Mouse (Mus musculus) intestine, embryonic 14.5 days (tissue): ENCODE data around the gene Nup210. TPM values are rescaled to one million over a fixed set of nuclear protein-coding genes. Genes with fewer than 3 reads are reported as not detected.

Experiments
- ATAC-seq: fragments of 200-750 bp; cut with Nextera tagmentation; replicated peaks from 2 replicates; pipeline ENCODE4 v1.8.0; 2017; ENCODE audit warnings: low read depth, moderate number of reproducible peaks, moderate TSS enrichment, moderate library complexity; ENCODE audit not compliant: low FRiP score, low TSS enrichment
- DNase-seq: peaks from one replicate; pipeline ENCODE4 v3.0.0-alpha.2; 2018; ENCODE audit warnings: low spot score
- H3K27ac ChIP-seq: fragments of 300-500 bp; sonication (generic); 2 replicates; pipeline ENCODE4 v1.5.1; 2014; ENCODE audit warnings: low read depth, mild to moderate bottlenecking, control low read depth
- H3K27me3 ChIP-seq: fragments of 300-500 bp; sonication (generic); replicated peaks from 2 replicates; pipeline ENCODE4 v1.6.1; 2014; ENCODE audit warnings: low read length, control low read depth; ENCODE audit not compliant: control insufficient read depth, insufficient read depth
- H3K36me3 ChIP-seq: fragments of 300-500 bp; sonication (generic); 2 replicates; pipeline ENCODE4 v1.6.1; 2014; ENCODE audit warnings: low read length, control low read depth; ENCODE audit not compliant: control insufficient read depth, insufficient read depth
- H3K4me1 ChIP-seq: fragments of 300-500 bp; sonication (generic); replicated peaks from 2 replicates; pipeline ENCODE4 v1.6.1; 2014; ENCODE audit warnings: low read length, control low read depth, mixed read lengths; ENCODE audit not compliant: control insufficient read depth, insufficient read depth
- H3K4me2 ChIP-seq: fragments of 300-500 bp; sonication (generic); 2 replicates; pipeline ENCODE4 v1.6.1; 2014; ENCODE audit warnings: low read length
- H3K4me3 ChIP-seq: fragments of 300-500 bp; sonication (generic); 2 replicates; pipeline ENCODE4 v1.5.1; 2014; ENCODE audit warnings: low read depth, low read length, control low read depth, mixed read lengths
- H3K9ac ChIP-seq: fragments of 300-500 bp; sonication (generic); 2 replicates; pipeline ENCODE4 v1.6.1; 2014; ENCODE audit warnings: mild to moderate bottlenecking, low read length
- H3K9me3 ChIP-seq: fragments of 300-500 bp; sonication (generic); 2 replicates; pipeline ENCODE4 v1.6.1; 2016; ENCODE audit warnings: low read length, control low read depth; ENCODE audit not compliant: control insufficient read depth
- WGBS: fragments of 180-500 bp; shearing (Covaris S2); extraction: QIAGEN DNeasy Blood & Tissue Kit; methylation state at CpG from one replicate; pipeline ENCODE4 v1.1.7; 2014; 5-methylcytosine and 5-hydroxymethylcytosine counted together
- polyA plus RNA-seq: library from polyadenylated mRNA; unstranded; fragments of >200 nt; fragmentation: Nextera tagmentation; extraction: Ambion mirVana; gene quantifications from 2 replicates; pipeline ENCODE4 v1.2.1, GENCODE M21; 2014

The Nup210 gene
- polyA plus RNA-seq, 1 experiment from 2014 or later, result 24.7 TPM

DNA sequence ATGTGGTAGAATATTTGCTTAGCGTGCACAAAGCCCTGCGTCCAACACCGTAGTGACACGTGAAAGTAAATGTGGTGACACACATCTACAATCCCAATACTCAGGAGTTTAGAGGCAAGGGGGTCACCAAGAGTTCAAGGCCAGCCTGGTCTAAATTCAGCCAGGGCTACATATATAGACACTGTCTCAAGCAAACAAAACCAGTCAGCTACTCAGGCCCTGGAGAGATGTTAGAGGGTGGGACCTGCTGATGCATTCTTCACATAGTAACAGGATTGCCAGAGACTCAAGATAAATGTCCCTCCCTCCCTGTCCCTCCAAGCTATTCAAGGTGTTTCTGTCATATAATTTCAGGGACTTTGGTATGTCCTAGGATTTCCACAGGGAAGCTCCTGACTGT is 117.5 kb downstream of the Nup210 start:
- 0 out of 2 replicates have a peak, but pooled peaks cover 4% of the 10 kb centered on the region for H3K4me1 ChIP-seq
- 72% methylated on average over 4 of the region's 4 CpGs for WGBS
- H3K9ac ChIP-seq, result no peak overlapping the region
- ATAC-seq (no peak), DNase-seq (no peak)
- no peak overlapping the region for H3K4me3 ChIP-seq
- H3K27me3 ChIP-seq, result no peaks in the 10 kb centered on the region
- H3K9me3 ChIP-seq, result no peaks in the 10 kb centered on the region
- H3K4me2 ChIP-seq, result no peak overlapping the region
- H3K36me3 ChIP-seq, result no peaks in the 10 kb centered on the region
- H3K27ac ChIP-seq, result no peak overlapping the region

DNA sequence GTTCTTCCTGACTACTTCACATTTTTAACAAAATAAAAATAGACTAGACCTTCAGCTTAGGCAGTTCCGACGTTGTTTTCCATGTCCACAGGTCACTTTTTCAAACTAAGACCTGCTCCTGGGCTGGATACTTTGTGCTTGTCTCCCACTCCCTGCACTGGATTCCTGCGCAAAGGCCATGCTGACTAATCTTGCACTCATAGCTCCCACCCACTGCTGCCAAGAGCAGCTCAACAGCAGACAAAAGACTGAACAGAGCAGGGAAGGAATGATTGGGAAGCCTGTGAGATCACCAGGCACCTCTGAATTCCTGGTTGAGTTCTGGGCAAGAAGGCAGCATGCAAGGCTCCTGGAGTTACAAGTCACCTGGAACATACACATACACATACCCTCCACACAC is 119.6 kb downstream of the Nup210 start:
- 97% methylated on average over 3 of the region's 3 CpGs for WGBS
- ATAC-seq (no peak), DNase-seq (no peak)
- Histone ChIP-seq H3K27ac (no peak overlapping the region), H3K27me3 (no peaks in the 10 kb centered on the region), H3K36me3 (no peaks in the 10 kb centered on the region), H3K4me1 (0 out of 2 replicates have a peak, but pooled peaks cover 4% of the 10 kb centered on the region), H3K4me3 (no peak overlapping the region), H3K9ac (no peak overlapping the region), H3K9me3 (peaks cover 5% of the 10 kb centered on the region; the same call in 1 of the 2 replicates), H3K4me2 (no peak overlapping the region)

DNA sequence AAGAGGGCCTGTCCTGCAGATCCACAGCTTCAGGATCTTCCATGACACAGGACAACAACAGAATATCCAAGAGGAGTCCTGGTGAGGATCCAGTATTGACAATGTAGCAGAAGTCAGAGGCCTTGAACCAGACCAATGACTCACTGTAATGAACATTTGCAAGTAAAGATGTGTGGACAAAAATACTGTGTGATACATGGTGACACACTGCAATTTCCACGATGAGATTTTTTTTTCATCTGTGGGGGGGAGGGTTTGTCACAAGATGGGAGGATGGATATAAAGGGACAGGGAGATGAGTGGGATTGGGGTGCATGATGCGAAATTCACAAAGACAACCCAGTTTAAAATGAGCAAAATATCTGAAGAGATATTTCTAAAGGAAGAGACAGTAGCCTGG is 120.4 kb downstream of the Nup210 start:
- Histone ChIP-seq H3K36me3 (no peaks in the 10 kb centered on the region), H3K4me2 (no peak overlapping the region), H3K4me1 (0 out of 2 replicates have a peak, but pooled peaks cover 4% of the 10 kb centered on the region), H3K9me3 (peaks cover 5% of the 10 kb centered on the region; the same call in 1 of the 2 replicates), H3K27ac (no peak overlapping the region), H3K9ac (no peak overlapping the region), H3K27me3 (no peaks in the 10 kb centered on the region), H3K4me3 (no peak overlapping the region)
- 89% methylated on average over 2 of the region's 2 CpGs for WGBS
- no peak for ATAC-seq
- DNase-seq, result no peak

DNA sequence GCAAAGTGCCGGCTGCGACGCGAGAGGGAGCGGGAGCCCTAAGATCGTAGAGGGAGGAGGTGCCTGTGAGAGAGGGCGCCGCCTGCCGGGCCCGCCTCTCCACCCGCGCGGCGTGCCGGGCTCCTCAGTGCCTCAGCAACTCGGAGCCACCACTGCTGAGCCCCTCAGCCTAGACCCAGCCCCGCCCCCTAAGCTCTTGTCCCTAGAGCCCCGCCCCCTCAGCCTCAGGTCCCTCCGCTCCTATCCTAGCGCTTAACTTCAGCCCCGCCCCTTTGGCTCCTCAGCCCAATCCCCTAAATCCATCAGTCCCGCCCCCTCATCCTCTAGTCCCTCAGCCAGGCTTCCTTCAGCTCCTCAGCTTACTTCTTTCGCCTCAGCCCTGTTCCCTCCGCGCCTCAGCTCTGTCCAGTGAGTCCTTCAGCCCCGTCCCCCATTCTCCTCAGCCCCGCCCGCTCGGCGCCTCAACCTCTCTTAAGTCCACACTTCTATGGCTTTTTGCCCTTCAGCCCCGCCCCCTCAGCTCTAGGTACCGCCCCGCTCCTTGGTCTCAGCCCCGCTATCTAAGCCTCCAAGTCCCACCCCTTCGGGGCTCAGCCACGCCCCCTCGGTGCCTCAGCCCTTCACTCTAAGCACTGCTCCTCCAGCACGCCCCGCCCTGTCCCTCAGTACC is 127.8 kb downstream of the Nup210 start, which contains the start of gene Iqsec1:
Gene Iqsec1 (minus strand): TSS at position 38 of the 670 bp plus-strand sequence.
- DNase-seq, result peak; percentile 96
- peaks cover 11% of the 10 kb centered on the region; the same call in 1 of the 2 replicates for H3K4me1 ChIP-seq
- peak; percentile 97 for ATAC-seq
- peak within 1 kb of the TSS; percentile 43; the same call in 1 of the 2 replicates for H3K27ac ChIP-seq
- H3K9me3 ChIP-seq, result peaks cover 8% of the 10 kb centered on the region; the same call in 1 of the 2 replicates
- H3K9ac ChIP-seq, result peak within 1 kb of the TSS; percentile 64
- no peaks in the 10 kb centered on the region for H3K36me3 ChIP-seq
- H3K4me2 ChIP-seq, result peak within 1 kb of the TSS; percentile 99
- peaks cover 5% of the 10 kb centered on the region; the same call in 1 of the 2 replicates for H3K27me3 ChIP-seq
- 4% methylated on average over 26 of the region's 39 CpGs for WGBS
- H3K4me3 ChIP-seq, result peak within 1 kb of the TSS; percentile 69

DNA sequence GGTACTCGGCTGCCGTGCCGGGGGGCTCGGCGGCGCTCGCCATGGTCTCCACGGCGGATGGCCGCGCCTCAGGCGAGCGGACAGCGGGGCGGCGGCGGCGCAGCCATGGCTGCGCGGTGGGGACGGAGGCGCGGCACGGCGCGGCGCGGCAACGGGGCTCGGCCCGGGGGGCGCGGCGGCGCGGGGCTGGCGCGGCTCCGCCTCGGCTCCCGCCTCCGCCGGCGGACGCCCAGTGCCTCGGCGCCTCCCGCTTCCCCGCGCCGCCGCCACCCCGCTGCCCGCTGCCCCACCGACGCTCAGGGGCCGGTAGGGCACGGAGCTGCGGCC is 128.4 kb downstream of the Nup210 start:
- ATAC-seq (peak; percentile 24), DNase-seq (no peak)
- Histone ChIP-seq H3K9ac (peak overlapping the region; percentile 64), H3K27me3 (peaks cover 5% of the 10 kb centered on the region; the same call in 1 of the 2 replicates), H3K36me3 (no peaks in the 10 kb centered on the region), H3K27ac (peak overlapping the region; percentile 43; the same call in 1 of the 2 replicates), H3K4me3 (peak overlapping the region; percentile 69), H3K4me2 (peak overlapping the region; percentile 99), H3K4me1 (peaks cover 11% of the 10 kb centered on the region; the same call in 1 of the 2 replicates), H3K9me3 (peaks cover 3% of the 10 kb centered on the region; the same call in 1 of the 2 replicates)
- under 1% methylated on average over 44 of the region's 59 CpGs for WGBS

DNA sequence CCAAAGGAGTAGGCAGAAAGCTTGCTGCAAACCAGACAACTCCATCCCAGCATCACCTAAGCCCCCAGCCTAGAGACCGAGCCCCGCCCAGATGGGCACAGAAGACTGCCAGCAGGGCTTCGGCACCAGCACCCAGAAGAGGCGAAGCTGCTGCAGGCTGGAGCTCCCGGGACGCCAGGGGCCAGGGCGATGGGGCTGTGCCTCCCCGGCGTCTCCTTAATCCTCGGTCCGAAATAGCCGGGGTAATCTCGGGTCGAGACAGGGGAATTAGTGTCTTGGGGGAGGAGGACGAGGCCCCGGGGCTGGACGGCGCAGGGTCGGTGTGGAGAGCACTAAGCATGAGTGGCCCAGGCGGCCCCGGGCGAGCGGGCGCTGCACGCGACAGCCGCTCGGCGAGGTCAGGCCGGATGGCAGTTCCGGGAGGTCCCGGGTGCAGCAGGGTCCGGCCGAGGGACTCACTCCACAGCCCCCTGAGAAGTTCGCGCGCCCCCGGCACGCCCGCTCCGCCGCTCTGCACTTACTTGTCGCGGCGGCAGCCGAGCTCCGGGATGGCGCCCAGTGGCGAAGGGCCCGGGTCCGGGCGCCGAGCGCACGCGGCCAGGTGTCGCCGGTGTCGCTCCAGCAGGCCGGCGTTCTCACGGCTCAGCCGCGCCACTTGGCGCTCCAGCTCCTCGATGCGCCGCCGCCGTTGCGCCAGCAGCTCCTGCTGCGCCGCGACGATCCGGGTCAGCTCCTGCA is 128.9 kb downstream of the Nup210 start:
- under 1% methylated on average over 68 of the region's 76 CpGs for WGBS
- Histone ChIP-seq H3K4me3 (peak overlapping the region; percentile 69), H3K4me2 (peak overlapping the region; percentile 99), H3K36me3 (no peaks in the 10 kb centered on the region), H3K27me3 (peaks cover 5% of the 10 kb centered on the region; the same call in 1 of the 2 replicates), H3K9ac (peak overlapping the region; percentile 64), H3K27ac (0 out of 2 replicates have a peak overlapping the region, but pooled peaks have one; percentile 43), H3K9me3 (0 out of 2 replicates have a peak, but pooled peaks cover 2% of the 10 kb centered on the region), H3K4me1 (peaks cover 11% of the 10 kb centered on the region; the same call in 1 of the 2 replicates)
- DNase-seq, result peak; percentile 75
- peak; percentile 7 for ATAC-seq

DNA sequence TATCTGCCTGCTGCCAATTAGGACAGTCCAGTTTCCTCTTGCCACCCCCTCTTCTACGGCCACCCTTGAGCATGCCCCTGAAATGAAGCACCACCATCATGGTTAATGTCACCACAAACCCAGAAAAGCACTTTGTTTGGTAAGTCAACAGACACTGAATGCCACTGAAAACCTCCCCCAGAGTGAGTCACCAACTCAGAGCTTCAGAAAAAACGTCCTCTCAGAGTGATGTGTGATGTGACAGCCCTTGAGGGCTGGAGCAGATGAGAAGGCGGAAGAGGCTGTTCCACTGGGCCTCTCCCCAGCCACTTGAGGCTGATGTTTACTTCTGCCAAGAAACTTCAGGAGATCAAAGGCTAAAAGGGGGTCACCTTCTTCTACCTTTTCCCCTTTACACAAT is 132.5 kb downstream of the Nup210 start:
- no peak overlapping the region for H3K4me2 ChIP-seq
- 39% methylated on average over 3 of the region's 3 CpGs for WGBS

DNA sequence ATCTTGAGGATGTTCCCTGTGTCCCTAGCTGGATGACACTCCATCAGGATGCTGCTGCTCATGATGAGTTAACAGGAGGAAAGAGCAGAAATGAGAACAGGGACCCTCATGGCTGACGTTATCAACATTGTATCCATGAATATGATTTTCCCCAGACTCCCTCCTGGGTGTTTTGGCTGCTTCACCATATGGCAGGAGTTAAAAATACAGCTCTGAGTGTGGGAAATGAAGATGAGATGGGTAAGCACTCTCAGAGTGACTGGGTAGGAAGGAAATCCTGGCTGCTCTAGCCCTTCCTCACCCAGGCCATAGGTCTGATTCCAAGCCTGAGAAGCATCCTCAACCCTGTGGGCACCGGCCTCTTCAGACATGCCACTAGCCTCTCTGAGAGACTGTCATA is 142.3 kb downstream of the Nup210 start:
- H3K27me3 ChIP-seq, result no peaks in the 10 kb centered on the region
- ATAC-seq, result no peak
- DNase-seq, result no peak
- no peak overlapping the region for H3K9ac ChIP-seq
- H3K4me2 ChIP-seq, result no peak overlapping the region
- H3K4me1 ChIP-seq, result 0 out of 2 replicates have a peak, but pooled peaks cover 1% of the 10 kb centered on the region
- WGBS, result 81% methylated on average over 2 of the region's 2 CpGs
- H3K4me3 ChIP-seq, result no peak overlapping the region
- H3K9me3 ChIP-seq, result no peaks in the 10 kb centered on the region
- H3K36me3 ChIP-seq, result no peaks in the 10 kb centered on the region
- no peak overlapping the region for H3K27ac ChIP-seq

More for the DNA sequence above, 132.5 kb downstream of the Nup210 start:
- no peak overlapping the region for H3K4me3 ChIP-seq
- no peaks in the 10 kb centered on the region for H3K36me3 ChIP-seq
- H3K27me3 ChIP-seq, result peaks cover 5% of the 10 kb centered on the region; the same call in 1 of the 2 replicates
- H3K4me1 ChIP-seq, result peaks cover 11% of the 10 kb centered on the region; the same call in 1 of the 2 replicates
- no peak overlapping the region for H3K9ac ChIP-seq
- ATAC-seq (no peak), DNase-seq (no peak)
- H3K27ac ChIP-seq, result no peak overlapping the region
- no peaks in the 10 kb centered on the region for H3K9me3 ChIP-seq
